Mouse (Mus musculus): ENCODE data around the gene Ubac2. TPM values are rescaled to one million over a fixed set of nuclear protein-coding genes. Genes with fewer than 3 reads are reported as not detected.
"Not testable (repeated sequence)": the region's sequence is repeated elsewhere in the genome, so short reads cannot be mapped to it uniquely, and the experiment has no call there.

Gene Ubac2
- polyA plus RNA-seq, 1 experiment from 2014 or later = 43.8 TPM

DNA sequence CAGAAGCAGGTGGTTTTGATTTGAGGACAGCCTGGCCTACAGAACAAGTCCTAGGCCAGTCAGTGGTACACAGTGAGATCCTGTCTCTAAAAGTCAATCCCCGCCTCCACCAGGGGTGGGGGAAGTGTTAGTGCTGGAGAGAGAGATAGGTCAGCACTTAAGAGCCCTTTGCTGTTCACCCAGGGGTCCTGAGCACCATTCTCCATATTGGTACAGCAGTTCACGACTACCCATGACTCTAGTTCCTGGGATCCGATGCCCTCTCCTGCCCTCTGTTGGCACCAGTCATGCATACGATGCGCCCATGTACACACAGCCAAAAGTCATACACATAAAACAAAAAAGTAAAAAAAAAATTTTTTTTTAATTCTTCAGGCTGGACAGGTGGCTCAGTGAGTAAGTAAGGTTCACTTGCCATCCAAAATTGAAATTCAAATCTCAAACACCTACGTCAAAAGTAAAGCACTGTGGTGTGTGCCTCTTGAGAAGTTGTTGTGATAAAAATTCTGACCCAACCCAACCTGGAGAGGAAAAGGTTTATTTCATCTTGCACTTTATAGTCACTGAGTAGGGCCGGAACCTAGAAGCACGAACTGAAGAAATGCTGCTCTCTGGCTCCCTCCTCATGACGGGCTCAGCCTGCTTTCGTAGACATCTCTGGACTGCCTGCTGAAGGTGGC, 184.1 kb downstream of the Ubac2 start:
- H3K4me2 ChIP-seq = no peak overlapping the region
- 78% methylated on average over 10 of the region's 10 CpGs for WGBS
- no peaks in the 10 kb centered on the region for H3K36me3 ChIP-seq (ENCODE audit: control insufficient read depth, insufficient read depth, low read length)
- no peak for ATAC-seq (replicated peaks; ENCODE audit: low FRiP score)
- H3K4me3 ChIP-seq (ENCODE audit: low read depth, low read length) = no peak overlapping the region
- no peak overlapping the region for H3K9ac ChIP-seq (ENCODE audit: low read depth, low read length)
- DNase-seq (ENCODE audit: low spot score) = no peak
- H3K4me1 ChIP-seq (replicated peaks; ENCODE audit: control insufficient read depth, insufficient read depth, low read length) = peaks cover 5% of the 10 kb centered on the region; the same call in 1 of the 2 replicates
- no peaks in the 10 kb centered on the region for H3K9me3 ChIP-seq (ENCODE audit: control insufficient read depth, low read length)
- no peaks in the 10 kb centered on the region for H3K27me3 ChIP-seq (replicated peaks; ENCODE audit: control insufficient read depth, insufficient read depth, low read length)
- no peak overlapping the region for H3K27ac ChIP-seq (ENCODE audit: low read depth, low read length)

DNA sequence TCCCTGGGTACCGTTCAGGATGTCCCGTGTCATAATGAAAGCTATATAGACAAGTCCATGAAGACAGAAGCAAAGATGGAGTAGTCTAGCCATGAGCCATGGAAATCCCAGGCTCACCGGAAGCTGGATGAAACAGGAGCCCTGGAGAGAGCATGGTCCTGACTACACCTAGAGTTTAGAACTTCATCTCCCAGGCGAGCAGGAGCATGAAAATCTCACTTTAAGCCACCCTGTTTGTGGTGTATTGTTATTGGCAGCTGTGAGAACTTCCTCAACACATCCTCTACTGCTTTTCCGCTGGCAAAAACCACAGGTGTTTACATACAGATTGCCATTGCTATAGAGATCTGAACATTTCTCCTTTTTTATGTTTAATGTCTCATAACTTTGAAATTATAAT, 185.2 kb downstream of the Ubac2 start:
- Histone ChIP-seq H3K27ac (ENCODE audit: low read depth, low read length) (no peak overlapping the region), H3K4me1 (replicated peaks; ENCODE audit: control insufficient read depth, insufficient read depth, low read length) (peaks cover 3% of the 10 kb centered on the region; the same call in 1 of the 2 replicates), H3K9me3 (ENCODE audit: control insufficient read depth, low read length) (no peaks in the 10 kb centered on the region), H3K9ac (ENCODE audit: low read depth, low read length) (no peak overlapping the region), H3K4me3 (ENCODE audit: low read depth, low read length) (no peak overlapping the region), H3K27me3 (replicated peaks; ENCODE audit: control insufficient read depth, insufficient read depth, low read length) (no peaks in the 10 kb centered on the region), H3K36me3 (ENCODE audit: control insufficient read depth, insufficient read depth, low read length) (no peaks in the 10 kb centered on the region), H3K4me2 (no peak overlapping the region)
- WGBS = 68% methylated on average over 5 of the region's 5 CpGs
- ATAC-seq (replicated peaks; ENCODE audit: low FRiP score) (no peak), DNase-seq (ENCODE audit: low spot score) (no peak)

DNA sequence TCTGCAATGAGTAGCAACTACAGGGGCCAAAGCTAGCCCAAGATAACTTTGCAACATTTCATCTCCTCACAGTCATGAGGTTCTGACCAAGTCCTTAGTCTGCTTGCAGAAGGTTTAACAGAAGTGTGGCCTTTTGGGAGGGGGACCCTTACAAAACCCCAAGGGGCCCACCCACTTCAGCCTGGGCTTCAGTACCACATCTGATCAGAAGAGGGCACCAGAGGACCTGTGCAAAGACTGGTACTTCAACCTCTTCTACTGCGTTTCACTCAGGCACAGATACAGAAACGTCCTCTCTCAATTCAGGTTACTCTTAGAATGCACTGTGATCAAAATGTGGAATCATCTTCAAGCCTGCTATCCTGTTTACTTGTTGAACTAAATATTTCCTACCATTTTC, 186.1 kb downstream of the Ubac2 start:
- H3K27ac ChIP-seq (ENCODE audit: low read depth, low read length) = no peak overlapping the region
- H3K9ac ChIP-seq (ENCODE audit: low read depth, low read length) = no peak overlapping the region
- H3K9me3 ChIP-seq (ENCODE audit: control insufficient read depth, low read length) = no peaks in the 10 kb centered on the region
- H3K4me2 ChIP-seq = no peak overlapping the region
- H3K4me3 ChIP-seq (ENCODE audit: low read depth, low read length) = no peak overlapping the region
- DNase-seq (ENCODE audit: low spot score) (peak; percentile 53), ATAC-seq (replicated peaks; ENCODE audit: low FRiP score) (0 out of 2 replicates have a peak, but pooled peaks have one; percentile 26)
- no peaks in the 10 kb centered on the region for H3K27me3 ChIP-seq (replicated peaks; ENCODE audit: control insufficient read depth, insufficient read depth, low read length)
- no peaks in the 10 kb centered on the region for H3K36me3 ChIP-seq (ENCODE audit: control insufficient read depth, insufficient read depth, low read length)
- 6% methylated on average over 2 of the region's 2 CpGs for WGBS
- peaks cover 8% of the 10 kb centered on the region; the same call in 1 of the 2 replicates for H3K4me1 ChIP-seq (replicated peaks; ENCODE audit: control insufficient read depth, insufficient read depth, low read length)

DNA sequence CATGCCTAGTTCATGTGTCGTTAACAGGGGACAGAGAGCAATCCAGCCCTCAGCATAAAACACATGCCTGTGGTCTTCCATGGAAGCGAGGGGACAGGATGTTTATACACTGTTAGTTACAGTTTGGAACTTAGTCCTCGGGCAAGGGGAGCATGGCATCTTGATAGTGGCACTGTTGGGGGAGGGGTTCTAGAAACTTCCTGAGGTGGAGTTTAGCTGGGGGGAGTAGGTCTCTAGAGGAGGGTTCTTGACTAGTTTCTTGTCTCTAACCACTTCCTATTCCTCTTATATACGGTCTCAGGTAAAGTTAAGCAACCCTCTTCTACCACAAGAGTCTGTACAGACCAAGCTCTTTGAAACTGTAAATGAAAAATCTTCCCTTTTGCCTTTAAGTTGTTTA, 187.8 kb downstream of the Ubac2 start:
- Histone ChIP-seq H3K9ac (ENCODE audit: low read depth, low read length) (no peak overlapping the region), H3K36me3 (ENCODE audit: control insufficient read depth, insufficient read depth, low read length) (no peaks in the 10 kb centered on the region), H3K4me3 (ENCODE audit: low read depth, low read length) (no peak overlapping the region), H3K9me3 (ENCODE audit: control insufficient read depth, low read length) (no peaks in the 10 kb centered on the region), H3K27me3 (replicated peaks; ENCODE audit: control insufficient read depth, insufficient read depth, low read length) (no peaks in the 10 kb centered on the region), H3K4me2 (no peak overlapping the region), H3K4me1 (replicated peaks; ENCODE audit: control insufficient read depth, insufficient read depth, low read length) (peaks cover 8% of the 10 kb centered on the region; the same call in 1 of the 2 replicates), H3K27ac (ENCODE audit: low read depth, low read length) (no peak overlapping the region)
- no peak for ATAC-seq (replicated peaks; ENCODE audit: low FRiP score)
- no peak for DNase-seq (ENCODE audit: low spot score)
- 42% methylated on average over 4 of the region's 4 CpGs for WGBS

DNA sequence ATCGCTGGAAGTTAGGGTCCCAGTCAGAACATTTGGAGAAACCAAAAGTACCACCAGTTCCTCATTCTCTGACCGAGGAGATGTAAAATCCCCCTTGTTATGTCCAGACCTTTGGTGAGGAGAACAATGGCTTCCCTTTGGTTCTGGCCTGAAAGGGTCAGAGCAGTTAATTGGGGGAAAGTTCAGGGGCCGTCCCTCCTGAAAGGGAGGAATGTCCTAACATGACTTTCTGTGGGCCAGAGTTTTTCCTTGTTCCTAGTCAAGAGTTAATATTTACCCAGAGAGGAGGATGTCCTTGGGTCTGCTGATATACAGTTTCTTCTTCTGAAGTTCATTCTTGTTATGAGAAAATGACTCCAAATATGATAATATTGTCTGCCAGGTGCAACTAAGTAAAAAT, 189.6 kb downstream of the Ubac2 start:
- not testable (repeated sequence) for H3K4me2 ChIP-seq; ATAC-seq (replicated peaks; ENCODE audit: low FRiP score); H3K9ac ChIP-seq (ENCODE audit: low read depth, low read length); DNase-seq (ENCODE audit: low spot score); H3K27me3 ChIP-seq (replicated peaks; ENCODE audit: control insufficient read depth, insufficient read depth, low read length); H3K36me3 ChIP-seq (ENCODE audit: control insufficient read depth, insufficient read depth, low read length); H3K27ac ChIP-seq (ENCODE audit: low read depth, low read length); H3K4me3 ChIP-seq (ENCODE audit: low read depth, low read length); H3K9me3 ChIP-seq (ENCODE audit: control insufficient read depth, low read length); H3K4me1 ChIP-seq (replicated peaks; ENCODE audit: control insufficient read depth, insufficient read depth, low read length)
- WGBS = 53% methylated on average over 3 of the region's 3 CpGs

DNA sequence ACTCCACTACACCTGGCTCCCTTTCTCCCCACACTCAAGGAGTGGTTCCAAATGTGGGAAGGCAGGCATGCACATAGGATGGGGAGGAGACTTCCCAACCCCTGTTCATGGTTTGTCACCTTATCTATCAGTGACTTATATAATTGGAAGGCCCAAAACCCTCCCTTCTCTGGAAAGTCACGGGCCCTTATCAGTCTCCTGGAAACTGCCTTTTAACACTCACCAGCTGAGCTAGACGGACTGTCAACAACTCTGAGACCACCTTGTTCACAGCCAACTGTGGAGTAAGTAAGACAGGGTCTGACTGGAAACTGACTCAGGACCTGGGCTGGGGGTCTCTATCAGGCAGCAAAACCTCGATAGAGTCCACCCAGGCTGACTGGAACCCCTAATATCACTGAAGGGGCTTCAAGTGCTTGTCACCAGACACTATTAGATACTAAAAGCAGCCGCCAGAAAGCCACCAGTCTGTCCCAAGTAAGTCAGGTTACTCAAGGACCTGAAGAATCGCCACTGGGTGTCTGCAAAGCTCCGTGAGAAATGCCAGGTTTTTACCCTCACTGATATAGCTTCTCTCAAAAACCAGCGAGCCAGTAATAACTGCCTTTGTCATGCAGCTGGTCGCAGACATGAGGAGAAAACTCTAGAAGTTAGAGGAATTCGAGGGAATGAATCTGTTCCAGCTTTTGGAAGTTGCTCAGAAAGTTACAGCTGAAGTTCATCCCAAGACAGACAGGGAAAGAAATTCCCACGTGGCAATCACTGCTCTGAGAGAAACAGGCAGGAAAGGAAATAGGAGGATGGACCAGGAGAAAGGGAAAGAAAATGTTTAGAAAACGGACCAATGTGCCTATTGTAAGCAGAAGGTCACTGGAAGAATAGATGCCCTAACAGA, 190.6 kb downstream of the Ubac2 start:
- DNase-seq (ENCODE audit: low spot score) (no peak), ATAC-seq (replicated peaks; ENCODE audit: low FRiP score) (no peak)
- no peaks in the 10 kb centered on the region for H3K36me3 ChIP-seq (ENCODE audit: control insufficient read depth, insufficient read depth, low read length)
- H3K9ac ChIP-seq (ENCODE audit: low read depth, low read length) = no peak overlapping the region
- H3K4me1 ChIP-seq (replicated peaks; ENCODE audit: control insufficient read depth, insufficient read depth, low read length) = peaks cover 8% of the 10 kb centered on the region; the same call in 1 of the 2 replicates
- H3K4me3 ChIP-seq (ENCODE audit: low read depth, low read length) = no peak overlapping the region
- no peaks in the 10 kb centered on the region for H3K9me3 ChIP-seq (ENCODE audit: control insufficient read depth, low read length)
- no peak overlapping the region for H3K27ac ChIP-seq (ENCODE audit: low read depth, low read length)
- no peaks in the 10 kb centered on the region for H3K27me3 ChIP-seq (replicated peaks; ENCODE audit: control insufficient read depth, insufficient read depth, low read length)
- no peak overlapping the region for H3K4me2 ChIP-seq
- WGBS = 52% methylated on average over 11 of the region's 11 CpGs

DNA sequence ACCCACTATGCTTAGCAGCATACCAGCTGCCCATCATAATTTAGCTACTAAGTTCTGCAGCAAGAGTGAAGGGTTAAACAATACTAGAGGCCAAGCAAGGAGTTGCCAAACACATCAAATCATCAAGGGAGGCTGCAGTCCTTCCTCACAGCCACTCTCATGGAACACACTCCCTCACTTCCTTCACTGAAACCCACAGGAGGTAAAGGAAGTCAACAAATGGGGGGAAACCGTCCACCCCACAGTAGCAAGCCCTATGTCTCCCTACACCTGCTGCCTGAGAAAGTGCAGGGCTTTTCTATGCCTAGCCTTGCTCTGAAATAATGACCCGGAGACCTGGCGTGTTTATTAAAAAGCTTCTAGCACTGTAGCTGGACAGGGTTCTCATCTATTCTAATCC, 191.5 kb downstream of the Ubac2 start:
- Histone ChIP-seq H3K4me2 (no peak overlapping the region), H3K9ac (ENCODE audit: low read depth, low read length) (no peak overlapping the region), H3K4me1 (replicated peaks; ENCODE audit: control insufficient read depth, insufficient read depth, low read length) (peaks cover 8% of the 10 kb centered on the region; the same call in 1 of the 2 replicates), H3K27me3 (replicated peaks; ENCODE audit: control insufficient read depth, insufficient read depth, low read length) (no peaks in the 10 kb centered on the region), H3K36me3 (ENCODE audit: control insufficient read depth, insufficient read depth, low read length) (no peaks in the 10 kb centered on the region), H3K4me3 (ENCODE audit: low read depth, low read length) (no peak overlapping the region), H3K9me3 (ENCODE audit: control insufficient read depth, low read length) (no peaks in the 10 kb centered on the region), H3K27ac (ENCODE audit: low read depth, low read length) (no peak overlapping the region)
- DNase-seq (ENCODE audit: low spot score) (no peak), ATAC-seq (replicated peaks; ENCODE audit: low FRiP score) (no peak)
- WGBS = 72% methylated on average over 3 of the region's 3 CpGs

All from liver, embryonic 11.5 days (tissue).